Mouse (Mus musculus) central nervous system, embryonic 14 days (tissue): ENCODE data around the gene Kcnj9. TPM values are rescaled to one million over a fixed set of nuclear protein-coding genes. Genes with fewer than 3 reads are reported as not detected.

Experiments used
- polyA plus RNA-seq: library from polyadenylated mRNA; depleted of rRNA; stranded (reverse); fragments of >200 nt; gene quantifications from 2 replicates; pipeline ENCODE4 v1.2.3, GENCODE M21; 2012; rRNA removed

Gene Kcnj9
- 5.3 and 6.3 TPM in 2 replicates for polyA plus RNA-seq

GRCm38 (mm10) chr1:172329131-172329530 is at the start of gene Kcnj9:
TSS of gene Kcnj9 (minus strand) at chr1:172329318.

GRCm38 (mm10) chr1:172376198-172376667 is 47.1 kb upstream of the Kcnj9 start, which contains the start of gene Pigm:
TSS of gene Pigm (plus strand) at chr1:172376546.

GRCm38 (mm10) chr1:172340729-172341321 is 11.7 kb upstream of the Kcnj9 start, which contains the start of gene Kcnj10:
TSS of gene Kcnj10 (plus strand) at chr1:172341210.

GRCm38 (mm10) chr1:172297611-172298537 is 31.2 kb downstream of the Kcnj9 start, which contains the start of gene Atp1a2:
TSS of gene Atp1a2 (minus strand) at chr1:172298064.

Other genes with a start within 250 kb of the Kcnj9 start
- gene Copa, start 246.8 kb downstream of the Kcnj9 start, polyA plus RNA-seq: 140 and 160 TPM in 2 replicates
- gene Ncstn, start 246.5 kb downstream of the Kcnj9 start, polyA plus RNA-seq: 130 and 138 TPM in 2 replicates
- 97.5 and 107 TPM in 2 replicates for gene Pex19, start 202.6 kb downstream of the Kcnj9 start, polyA plus RNA-seq
- gene Dcaf8, start 181.2 kb downstream of the Kcnj9 start, polyA plus RNA-seq: 87.9 and 89.8 TPM in 2 replicates
- gene Pea15a, start 122.5 kb downstream of the Kcnj9 start, polyA plus RNA-seq: 285 and 347 TPM in 2 replicates
- 4.5 and 6.8 TPM in 2 replicates for gene Casq1, start 109.5 kb downstream of the Kcnj9 start, polyA plus RNA-seq
- gene Atp1a4, start 70.9 kb downstream of the Kcnj9 start, polyA plus RNA-seq: 0.05 and 0.09 TPM in 2 replicates
- gene Igsf8, start 67.7 kb downstream of the Kcnj9 start, polyA plus RNA-seq: 120 and 170 TPM in 2 replicates
- 62.6 and 63.5 TPM in 2 replicates for gene Atp1a2, start 31.3 kb downstream of the Kcnj9 start, polyA plus RNA-seq
- gene Kcnj10, start 11.9 kb upstream of the Kcnj9 start, polyA plus RNA-seq: 3.7 and 4.3 TPM in 2 replicates
- gene Pigm, start 47.2 kb upstream of the Kcnj9 start, polyA plus RNA-seq: 7.9 and 8.1 TPM in 2 replicates
- 0.28 and 0.30 TPM in 2 replicates for gene Slamf9, start 146.0 kb upstream of the Kcnj9 start, polyA plus RNA-seq
- gene Igsf9, start 152.5 kb upstream of the Kcnj9 start, polyA plus RNA-seq: 120 and 129 TPM in 2 replicates
- gene Tagln2, start 170.7 kb upstream of the Kcnj9 start, polyA plus RNA-seq: 48.1 and 64.7 TPM in 2 replicates
- gene Cfap45, start 191.5 kb upstream of the Kcnj9 start, polyA plus RNA-seq: 2.4 and 2.7 TPM in 2 replicates
- 0.23 and 0.33 TPM in 2 replicates for gene Vsig8, start 226.6 kb upstream of the Kcnj9 start, polyA plus RNA-seq